Mouse (Mus musculus) MEL (cell line): Measurements from ENCODE around the gene Gm37240. TPM values are rescaled to one million over a fixed set of nuclear protein-coding genes. Genes with fewer than 3 reads are reported as not detected.

Experiments used
- DNase-seq: peaks from one replicate; pipeline ENCODE4 v3.0.0; 2011; ENCODE audit warnings: low read depth, low spot score
- H3K27ac ChIP-seq: 2 replicates; pipeline ENCODE4 v1.5.1; 2012; ENCODE audit warnings: low read depth, mild to moderate bottlenecking, control low read depth, low read length, moderate library complexity; ENCODE audit not compliant: control insufficient read depth
- H3K27me3 ChIP-seq, 2 experiments: fragments of 150-350 bp in 1 of 2; sonication (generic) in 1 of 2; 2 replicates each; pipeline ENCODE4 v1.6.1; 2012; ENCODE audit warnings: low read length in 2 of 2, mild to moderate bottlenecking in 2 of 2, improper control_type of control experiment in 1 of 2, moderate library complexity in 1 of 2; ENCODE audit not compliant: insufficient read depth in 2 of 2, control insufficient read depth in 1 of 2
- H3K36me3 ChIP-seq, 2 experiments: 2 replicates each; pipeline ENCODE4 v1.6.1; 2012 to 2014; ENCODE audit warnings: low read length in 2 of 2, improper control_type of control experiment in 1 of 2, inconsistent platforms in 1 of 2, mild to moderate bottlenecking in 1 of 2; ENCODE audit not compliant: insufficient read depth in 2 of 2, control insufficient read depth in 1 of 2
- H3K4me1 ChIP-seq, 2 experiments: fragments of 150-350 bp in 1 of 2; sonication (generic) in 1 of 2; 2 replicates each; pipeline ENCODE4 v1.6.1; 2012; ENCODE audit warnings: low read length in 2 of 2, improper control_type of control experiment in 1 of 2, mild to moderate bottlenecking in 1 of 2; ENCODE audit not compliant: insufficient read depth in 2 of 2, control insufficient read depth in 1 of 2
- H3K4me3 ChIP-seq, 2 experiments: fragments of 150-350 bp in 1 of 2; sonication (generic) in 1 of 2; 2 replicates each; pipeline ENCODE4 v1.5.1; 2012; ENCODE audit warnings: low read depth in 2 of 2, low read length in 2 of 2, mild to moderate bottlenecking in 2 of 2, moderate library complexity in 2 of 2, control low read depth in 1 of 2, improper control_type of control experiment in 1 of 2; ENCODE audit not compliant: control insufficient read depth in 1 of 2, insufficient read depth in 1 of 2
- H3K79me2 ChIP-seq: 2 replicates; pipeline ENCODE4 v1.6.1; 2012; ENCODE audit warnings: mild to moderate bottlenecking, low read length, moderate library complexity; ENCODE audit not compliant: control insufficient read depth, poor library complexity, insufficient read depth
- H3K9ac ChIP-seq: 2 replicates; pipeline ENCODE4 v1.6.1; 2012; ENCODE audit warnings: low read depth, mild to moderate bottlenecking, control low read depth, low read length, moderate library complexity; ENCODE audit not compliant: control insufficient read depth, poor library complexity, severe bottlenecking
- H3K9me3 ChIP-seq: fragments of 150-350 bp; sonication (generic); replicated peaks from 2 replicates; pipeline ENCODE4 v1.6.1; 2012; ENCODE audit warnings: mild to moderate bottlenecking, low read length, improper control_type of control experiment, moderate library complexity; ENCODE audit not compliant: insufficient read depth
- BHLHE40 ChIP-seq: IDR thresholded peaks from 2 replicates; pipeline ENCODE4 v1.6.1; 2012; ENCODE audit warnings: low read depth, mild to moderate bottlenecking, inconsistent platforms, low read length, improper control_type of control experiment, borderline replicate concordance
- CHD1 ChIP-seq: IDR thresholded peaks from 2 replicates; pipeline ENCODE4 v1.6.1; 2012; ENCODE audit warnings: low read depth, mild to moderate bottlenecking, inconsistent platforms, low read length, improper control_type of control experiment
- CTCF ChIP-seq, 3 experiments: IDR thresholded peaks in 2 of 3; conservative IDR thresholded peaks in 1 of 3; 2 replicates each; pipeline ENCODE4 v1.5.1; 2011 to 2012; ENCODE audit warnings: low read length in 3 of 3, low read depth in 2 of 3, mild to moderate bottlenecking in 2 of 3, improper control_type of control experiment in 1 of 3, inconsistent platforms in 1 of 3, mixed read lengths in 1 of 3, moderate library complexity in 1 of 3; ENCODE audit not compliant: control insufficient read depth in 1 of 3, insufficient read depth in 1 of 3, poor library complexity in 1 of 3, severe bottlenecking in 1 of 3
- ELF1 ChIP-seq: IDR thresholded peaks from 2 replicates; pipeline ENCODE4 v1.6.1; 2014; ENCODE audit warnings: low read depth, mild to moderate bottlenecking, inconsistent platforms, low read length, improper control_type of control experiment, moderate library complexity
- ETS1 ChIP-seq: IDR thresholded peaks from 2 replicates; pipeline ENCODE4 v1.6.1; 2012; ENCODE audit warnings: low read depth, mild to moderate bottlenecking, inconsistent platforms, low read length, improper control_type of control experiment, moderate library complexity
- GABPA ChIP-seq: IDR thresholded peaks from 2 replicates; pipeline ENCODE4 v1.6.1; 2012; ENCODE audit warnings: low read depth, mild to moderate bottlenecking, inconsistent platforms, low read length, improper control_type of control experiment, moderate library complexity
- GATA1 ChIP-seq: IDR thresholded peaks from 2 replicates; pipeline ENCODE4 v1.6.1; 2011; ENCODE audit warnings: low read depth, low read length, improper control_type of control experiment
- JUND ChIP-seq: IDR thresholded peaks from 2 replicates; pipeline ENCODE4 v1.6.1; 2011; ENCODE audit warnings: low read depth, mild to moderate bottlenecking, improper control_type of control experiment, low read length
- KAT2A ChIP-seq: conservative IDR thresholded peaks from 2 replicates; pipeline ENCODE4 v1.6.1; 2012; ENCODE audit warnings: low read depth, low read length, improper control_type of control experiment, inconsistent platforms
- MAX ChIP-seq: IDR thresholded peaks from 2 replicates; pipeline ENCODE4 v1.6.1; 2011; ENCODE audit warnings: low read length, improper control_type of control experiment
- MAZ ChIP-seq: IDR thresholded peaks from 2 replicates; pipeline ENCODE4 v1.6.1; 2012; ENCODE audit warnings: low read depth, mild to moderate bottlenecking, inconsistent platforms, low read length, improper control_type of control experiment
- MEF2A ChIP-seq: IDR thresholded peaks from 2 replicates; pipeline ENCODE4 v1.6.1; 2014; ENCODE audit warnings: low read depth, mild to moderate bottlenecking, inconsistent platforms, low read length, improper control_type of control experiment; ENCODE audit not compliant: poor library complexity, insufficient replicate concordance, severe bottlenecking; ENCODE audit errors: extremely low read depth
- MXI1 ChIP-seq: IDR thresholded peaks from 2 replicates; pipeline ENCODE4 v1.6.1; 2011; ENCODE audit warnings: mild to moderate bottlenecking, low read depth, low read length, improper control_type of control experiment
- MYB ChIP-seq: IDR thresholded peaks from 2 replicates; pipeline ENCODE4 v1.6.1; 2011; ENCODE audit warnings: mild to moderate bottlenecking, low read depth, low read length, improper control_type of control experiment
- NELFE ChIP-seq: IDR thresholded peaks from 2 replicates; pipeline ENCODE4 v1.6.1; 2011; ENCODE audit warnings: low read depth, low read length, improper control_type of control experiment
- POLR2A ChIP-seq, 2 experiments: IDR thresholded peaks; 2 replicates each; pipeline ENCODE4 v1.6.1; 2011 to 2012; ENCODE audit warnings: low read length in 2 of 2, mild to moderate bottlenecking in 2 of 2, control low read depth in 1 of 2, improper control_type of control experiment in 1 of 2, low read depth in 1 of 2, moderate library complexity in 1 of 2; ENCODE audit not compliant: control insufficient read depth in 1 of 2, insufficient read depth in 1 of 2, poor library complexity in 1 of 2
- POLR2AphosphoS2 ChIP-seq: IDR thresholded peaks from 2 replicates; pipeline ENCODE4 v1.6.1; 2011; ENCODE audit warnings: low read length, improper control_type of control experiment
- POLR2AphosphoS5 ChIP-seq: IDR thresholded peaks from 2 replicates; pipeline ENCODE4 v1.6.1; 2012; ENCODE audit warnings: low read depth, borderline replicate concordance, mild to moderate bottlenecking, inconsistent platforms, low read length, moderate library complexity, mixed read lengths
- RAD21 ChIP-seq: IDR thresholded peaks from 2 replicates; pipeline ENCODE4 v1.6.1; 2011; ENCODE audit warnings: mild to moderate bottlenecking, low read depth, low read length, improper control_type of control experiment
- RCOR1 ChIP-seq: IDR thresholded peaks from 2 replicates; pipeline ENCODE4 v1.6.1; 2012; ENCODE audit warnings: low read depth, mild to moderate bottlenecking, inconsistent platforms, low read length, improper control_type of control experiment
- SMC3 ChIP-seq: IDR thresholded peaks from 2 replicates; pipeline ENCODE4 v1.6.1; 2011; ENCODE audit warnings: low read depth, low read length, improper control_type of control experiment
- TAL1 ChIP-seq: IDR thresholded peaks from 2 replicates; pipeline ENCODE4 v1.6.1; 2012; ENCODE audit warnings: mild to moderate bottlenecking, inconsistent platforms, low read length, moderate library complexity, mixed read lengths
- TBP ChIP-seq: IDR thresholded peaks from 2 replicates; pipeline ENCODE4 v1.8.0; 2011; ENCODE audit warnings: low read depth, low read length, improper control_type of control experiment
- UBTF ChIP-seq: IDR thresholded peaks from 2 replicates; pipeline ENCODE4 v1.6.1; 2012; ENCODE audit warnings: low read depth, mild to moderate bottlenecking, inconsistent platforms, low read length, improper control_type of control experiment, moderate library complexity, borderline replicate concordance; ENCODE audit not compliant: insufficient read depth
- USF1 ChIP-seq: IDR thresholded peaks from 2 replicates; pipeline ENCODE4 v1.6.1; 2014; ENCODE audit warnings: low read depth, mild to moderate bottlenecking, inconsistent platforms, low read length, improper control_type of control experiment, moderate library complexity
- USF2 ChIP-seq, 2 experiments: IDR thresholded peaks; 2 replicates each; pipeline ENCODE4 v1.6.1; 2011 to 2012; ENCODE audit warnings: improper control_type of control experiment in 2 of 2, low read length in 2 of 2, borderline replicate concordance in 1 of 2, inconsistent platforms in 1 of 2, low read depth in 1 of 2, mild to moderate bottlenecking in 1 of 2; ENCODE audit not compliant: insufficient read depth in 1 of 2
- ZC3H11A ChIP-seq: IDR thresholded peaks from 2 replicates; pipeline ENCODE4 v1.6.1; 2012; ENCODE audit warnings: low read depth, mild to moderate bottlenecking, inconsistent platforms, low read length, improper control_type of control experiment
- ZKSCAN1 ChIP-seq: IDR thresholded peaks from 2 replicates; pipeline ENCODE4 v1.6.1; 2012; ENCODE audit warnings: low read depth, mild to moderate bottlenecking, inconsistent platforms, low read length, improper control_type of control experiment, moderate library complexity
- ZMIZ1 ChIP-seq: IDR thresholded peaks from 2 replicates; pipeline ENCODE4 v1.6.1; 2012; ENCODE audit warnings: low read depth, mild to moderate bottlenecking, inconsistent platforms, low read length, improper control_type of control experiment, moderate library complexity
- polyA plus RNA-seq, 2 experiments: library from polyadenylated mRNA; stranded (reverse) in 1 of 2; unstranded in 1 of 2; fragments of >175 nt in 1 of 2; fragments of >200 nt in 1 of 2; gene quantifications; 2 replicates each; pipeline versions ENCODE4 v1.2.1 to v1.2.4; 2012; ENCODE audit warnings: low replicate concordance in 2 of 2, low read depth in 1 of 2; ENCODE audit not compliant: insufficient read length in 2 of 2, insufficient read depth in 1 of 2, missing spikeins in 1 of 2
- total RNA-seq: library from RNA; depleted of rRNA; stranded (reverse); fragments of 300-350 nt; gene quantifications from 2 replicates; pipeline ENCODE4 v1.2.3, GENCODE M21; 2012

Gene Gm37240
- total and polyA plus RNA-seq, 3 experiments, result 0.04 TPM; not detected in 2

DNA sequence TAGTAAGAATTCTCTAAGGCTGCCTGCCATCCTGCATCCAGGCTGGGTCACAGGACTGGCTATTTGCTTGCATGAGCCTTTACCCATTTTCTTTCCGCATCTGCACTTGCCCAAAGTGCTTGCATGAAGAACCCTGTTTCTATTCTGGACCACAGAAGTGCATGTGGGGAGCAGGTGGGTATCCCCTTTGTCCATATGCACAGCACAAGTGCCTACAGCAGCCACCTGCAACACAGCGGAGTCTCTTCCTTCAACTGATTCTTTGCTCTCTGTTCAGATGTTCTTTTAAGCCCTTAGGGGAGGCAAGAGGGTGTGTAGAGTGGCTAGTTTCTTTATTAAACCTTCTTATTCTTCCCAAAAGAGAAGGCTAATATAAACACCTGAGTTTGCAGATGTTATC, 1133.5 kb downstream of the Gm37240 start:
- no peaks in the 10 kb centered on the region for H3K27me3 ChIP-seq
- H3K4me1 ChIP-seq, result peaks cover 5 to 11% of the 10 kb centered on the region in 2 experiments; a peak in 3 of 4 replicates
- H3K36me3 ChIP-seq, result peaks cover 0 to 10% of the 10 kb centered on the region in 2 experiments; a peak in 2 of 4 replicates
- H3K27ac ChIP-seq, result no peak overlapping the region
- H3K9me3 ChIP-seq, result no peaks in the 10 kb centered on the region
- DNase-seq, result no peak
- no peak overlapping the region for H3K9ac ChIP-seq
- TF ChIP-seq MYB (no peak), ZC3H11A (no peak), TBP (no peak), ETS1 (no peak), MAZ (no peak), KAT2A (no peak), NELFE (no peak), ELF1 (no peak), BHLHE40 (no peak), UBTF (no peak), POLR2A (IDR thresholded peaks at IDR 0.05; ENCODE audit: control insufficient read depth in 1 of 2, insufficient read depth in 1 of 2, low read depth in 1 of 2, low read length in 2 of 2, poor library complexity in 1 of 2) (no peak), TAL1 (no peak), ZMIZ1 (no peak), USF2 (IDR thresholded peaks at IDR 0.05; ENCODE audit: borderline replicate concordance in 1 of 2, insufficient read depth in 1 of 2, low read depth in 1 of 2, low read length in 2 of 2) (no peak), RAD21 (no peak), CTCF (IDR thresholded peaks at IDR 0.05 in 2 of 3, conservative IDR thresholded peaks at IDR 0.05 in 1 of 3; ENCODE audit: control insufficient read depth in 1 of 3, insufficient read depth in 1 of 3, low read depth in 2 of 3, low read length in 3 of 3, poor library complexity in 1 of 3, severe bottlenecking in 1 of 3) (no peak), RCOR1 (no peak), MEF2A (no peak), JUND (no peak), POLR2AphosphoS2 (no peak)
- no peak overlapping the region for H3K4me3 ChIP-seq
- no peaks in the 10 kb centered on the region for H3K79me2 ChIP-seq

- Histone ChIP-seq H3K36me3 (peaks cover 0 to 18% of the 10 kb centered on the region in 2 experiments; a peak in 2 of 4 replicates), H3K9ac (no peak overlapping the region), H3K27ac (no peak overlapping the region), H3K79me2 (no peaks in the 10 kb centered on the region), H3K4me3 (no peak overlapping the region), H3K9me3 (no peaks in the 10 kb centered on the region), H3K27me3 (no peaks in the 10 kb centered on the region), H3K4me1 (peaks cover 7 to 20% of the 10 kb centered on the region in 2 experiments; a peak in 3 of 4 replicates)
- DNase-seq, result peak; percentile 92
- TF ChIP-seq POLR2AphosphoS5 (no peak), USF1 (no peak), MXI1 (0 out of 2 replicates have a peak, but pooled peaks have one; percentile 22), RCOR1 (peak; percentile 96), CTCF (IDR thresholded peaks at IDR 0.05 in 2 of 3, conservative IDR thresholded peaks at IDR 0.05 in 1 of 3; ENCODE audit: control insufficient read depth in 1 of 3, insufficient read depth in 1 of 3, low read depth in 2 of 3, low read length in 3 of 3, poor library complexity in 1 of 3, severe bottlenecking in 1 of 3) (no peak), MAX (no peak), SMC3 (no peak), USF2 (IDR thresholded peaks at IDR 0.05; ENCODE audit: borderline replicate concordance in 1 of 2, insufficient read depth in 1 of 2, low read depth in 1 of 2, low read length in 2 of 2) (no peak), ZKSCAN1 (no peak), CHD1 (no peak), MAZ (no peak), KAT2A (no peak), GABPA (no peak), TBP (no peak), GATA1 (peak; percentile 82), BHLHE40 (no peak), POLR2AphosphoS2 (no peak), ELF1 (peak; percentile 54), MYB (no peak), JUND (no peak), TAL1 (peak; percentile 83), ETS1 (peak; percentile 77; the same call in 1 of the 2 replicates)
Measured at GRCm38 (mm10) chr3:84749222-84749621, 1138.1 kb downstream of the Gm37240 start.
